30 mouse cellular contexts compared by ENCODE assay signal in the genomic region with DNA sequence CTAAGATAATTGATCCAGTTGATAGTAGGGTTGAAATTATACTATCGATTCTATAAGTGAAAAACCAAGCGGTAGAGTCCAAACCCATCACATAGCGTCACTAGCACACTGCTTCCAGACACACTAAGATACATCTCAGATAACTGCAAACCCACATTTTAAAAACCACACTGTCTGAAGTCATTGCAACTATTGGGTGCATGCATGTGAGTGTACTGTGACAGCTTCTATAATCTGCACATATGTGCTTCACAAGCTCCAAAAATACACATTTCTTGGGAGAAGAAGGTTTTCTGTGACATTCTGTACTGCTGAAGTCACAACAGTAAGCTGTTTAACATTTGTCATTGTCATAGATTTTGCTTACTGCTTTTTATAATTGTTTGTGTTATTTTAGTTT. TPM values are rescaled to one million over a fixed set of nuclear protein-coding genes. Genes with fewer than 3 reads are reported as not detected.
"Had no signal": no experiment of that assay in that cellular context is flagged by ENCODE, and none has a peak within 500 bp of the region (broad histone marks: within the 10 kb centered on the region; RNA-seq: fewer than 3 reads in every experiment).

No protein-coding gene starts in this region.

- ATAC-seq: forebrain, embryonic 14.5 days had no signal

- DNase-seq: cerebellum, adult 2 months; cerebellum, adult 8-10 months; cerebellum, adult 9-10 months; cerebellum, adult 9-11 months; cerebellum, postnatal 10 days; cerebellum, postnatal 14 days; cerebellum, postnatal 25 days; cerebellum, postnatal 36 days; embryo, embryonic 11 days; gastrocnemius, adult 2 months; gastrocnemius, postnatal 10 days; gastrocnemius, postnatal 14 days; gastrocnemius, postnatal 25 days; gastrocnemius, postnatal 36 days; heart, adult 11 months; heart, adult 18-20 months; heart, adult 2 months had no signal

- H3K9ac ChIP-seq: embryonic facial prominence, embryonic 12.5 days; embryonic facial prominence, embryonic 13.5 days; embryonic facial prominence, embryonic 15.5 days; forebrain, embryonic 12.5 days; heart, embryonic 12.5 days had no signal

- H3K4me1 ChIP-seq: embryonic facial prominence, embryonic 12.5 days; heart, embryonic 10.5 days; heart, embryonic 12.5 days had no signal

- H3K4me2 ChIP-seq: embryonic facial prominence, embryonic 12.5 days; embryonic facial prominence, embryonic 13.5 days; embryonic facial prominence, embryonic 15.5 days; forebrain, embryonic 12.5 days; heart, embryonic 11.5 days; heart, embryonic 12.5 days had no signal

- H3K27ac ChIP-seq: embryonic facial prominence, embryonic 10.5 days; embryonic facial prominence, embryonic 12.5 days; forebrain, embryonic 10.5 days; forebrain, embryonic 12.5 days; gastrocnemius, adult 2 months; heart, adult 2 months; heart, embryonic 10.5 days had no signal

- H3K27me3 ChIP-seq: embryonic facial prominence, embryonic 12.5 days; embryonic facial prominence, embryonic 13.5 days; embryonic facial prominence, embryonic 15.5 days; forebrain, embryonic 12.5 days; heart, embryonic 12.5 days had no signal

- H3K4me3 ChIP-seq: embryonic facial prominence, embryonic 10.5 days; embryonic facial prominence, embryonic 12.5 days; embryonic facial prominence, embryonic 13.5 days; embryonic facial prominence, embryonic 15.5 days; erythroblast, embryonic 14.5 days; forebrain, embryonic 10.5 days; forebrain, embryonic 12.5 days; gastrocnemius, adult 2 months; heart, adult 2 months; heart, embryonic 10.5 days; heart, embryonic 12.5 days had no signal

- H3K36me3 ChIP-seq: embryonic facial prominence, embryonic 10.5 days; embryonic facial prominence, embryonic 12.5 days; embryonic facial prominence, embryonic 13.5 days; embryonic facial prominence, embryonic 15.5 days; forebrain, embryonic 10.5 days; forebrain, embryonic 12.5 days; heart, embryonic 10.5 days; heart, embryonic 12.5 days had no signal

- H3K9me3 ChIP-seq: embryonic facial prominence, embryonic 10.5 days; embryonic facial prominence, embryonic 12.5 days; embryonic facial prominence, embryonic 13.5 days; embryonic facial prominence, embryonic 15.5 days; forebrain, embryonic 10.5 days; forebrain, embryonic 12.5 days; heart, embryonic 10.5 days; heart, embryonic 12.5 days had no signal

RNA-seq across cellular contexts. Expression of a gene that starts 49.1 kb away (rescaled TPM):
- total RNA-seq: common myeloid progenitor, adult 5-6 weeks; granulocyte monocyte progenitor cell, adult 5-6 weeks had no signal
- polyA plus RNA-seq: erythroblast, embryonic 14.5 days had no signal

RNA-seq across cellular contexts. Expression of a gene that starts 56.1 kb away (rescaled TPM):
- total RNA-seq: common myeloid progenitor, adult 5-6 weeks; granulocyte monocyte progenitor cell, adult 5-6 weeks had no signal
- polyA plus RNA-seq: erythroblast, embryonic 14.5 days had no signal
